Mouse (Mus musculus) adrenal gland, postnatal 10 days (tissue): ENCODE measurements around the gene Slc17a2. TPM values are rescaled to one million over a fixed set of nuclear protein-coding genes. Genes with fewer than 3 reads are reported as not detected.
"Not testable (repeated sequence)": the region's sequence is repeated elsewhere in the genome, so short reads cannot be mapped to it uniquely, and the experiment has no call there.

Source experiments
- DNase-seq: peaks from one replicate; pipeline ENCODE4 v3.0.0; 2021; ENCODE audit warnings: mixed read lengths
- long read RNA-seq, 2 experiments: library from polyadenylated mRNA; stranded (forward); transcript quantifications; one replicate each; pipeline ENCODE4 v2.0.0; 2021
- total RNA-seq, 2 experiments: library from RNA; stranded (reverse); gene quantifications; 2 replicates each; pipeline ENCODE4 v1.2.3; 2021

The Slc17a2 gene
- total RNA-seq = 10 to 100 TPM; 16.2 to 33.8 TPM
- long read RNA-seq, experiment 1, full-length matches to known transcripts = 5 of 43 reads
- long read RNA-seq, experiment 1, partial matches to known transcripts = 13 of 43 reads
- long read RNA-seq, experiment 1, other reads (novel, unspliced or antisense) = 25 of 43 reads
- long read RNA-seq, experiment 2 = 0 reads

DNA sequence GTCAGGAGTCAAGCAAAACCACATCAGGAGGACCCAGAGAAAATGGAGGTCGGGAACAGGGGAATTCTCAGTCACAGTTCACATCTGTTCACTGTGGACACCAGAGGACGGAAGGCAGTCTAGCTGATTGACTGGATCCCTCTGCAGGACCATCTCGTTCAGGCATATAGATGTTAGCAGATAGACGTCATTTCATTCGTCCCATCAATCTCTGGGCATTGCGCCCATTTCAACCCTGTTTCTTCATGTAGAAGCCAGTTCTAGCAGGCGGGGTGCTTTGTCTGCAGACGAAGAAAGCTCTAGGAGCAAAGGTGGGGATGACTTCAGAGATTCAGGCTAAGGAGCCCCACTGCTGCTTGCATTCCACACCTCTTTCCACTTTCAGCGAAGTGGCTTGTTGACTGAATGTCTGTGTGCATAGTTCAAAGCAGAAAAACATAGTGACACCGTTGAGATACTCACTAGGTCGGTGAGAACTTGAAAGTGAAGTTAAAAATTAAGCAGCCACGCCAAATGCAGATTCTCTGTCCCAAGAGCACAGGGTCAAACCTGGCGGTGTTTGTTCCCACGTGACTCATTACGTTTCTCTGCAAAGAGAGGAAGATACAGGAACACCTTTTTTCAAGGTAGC, at the start of gene Slc17a2:
Slc17a2 (plus strand) TSS at position 572 of the 631 bp plus-strand sequence.
- no peak for DNase-seq

DNA sequence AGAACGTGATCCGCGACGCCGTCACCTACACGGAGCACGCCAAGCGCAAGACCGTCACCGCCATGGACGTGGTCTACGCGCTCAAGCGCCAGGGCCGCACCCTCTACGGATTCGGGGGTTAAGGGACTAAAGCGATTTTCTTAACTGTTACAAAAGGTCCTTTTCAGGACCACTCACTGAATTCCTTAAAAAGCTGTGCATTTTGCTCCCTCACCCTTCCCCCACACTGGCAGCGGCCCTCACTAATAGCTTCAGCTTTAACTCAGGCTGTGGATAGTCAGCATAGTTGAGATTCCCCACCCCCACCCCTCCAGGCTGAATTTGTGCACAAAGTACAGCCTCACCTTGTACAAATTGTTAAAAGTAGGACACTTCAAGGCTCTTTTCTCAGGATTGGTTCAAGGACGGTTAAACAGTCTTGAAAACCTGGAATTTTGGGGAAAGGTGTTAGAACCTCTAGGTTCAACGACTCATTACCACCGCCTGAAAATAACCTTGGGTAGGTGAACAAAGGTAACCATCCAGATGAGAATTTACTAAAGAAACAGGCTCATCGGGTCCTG, 49.5 kb upstream of the Slc17a2 start:
- DNase-seq = no peak

DNA sequence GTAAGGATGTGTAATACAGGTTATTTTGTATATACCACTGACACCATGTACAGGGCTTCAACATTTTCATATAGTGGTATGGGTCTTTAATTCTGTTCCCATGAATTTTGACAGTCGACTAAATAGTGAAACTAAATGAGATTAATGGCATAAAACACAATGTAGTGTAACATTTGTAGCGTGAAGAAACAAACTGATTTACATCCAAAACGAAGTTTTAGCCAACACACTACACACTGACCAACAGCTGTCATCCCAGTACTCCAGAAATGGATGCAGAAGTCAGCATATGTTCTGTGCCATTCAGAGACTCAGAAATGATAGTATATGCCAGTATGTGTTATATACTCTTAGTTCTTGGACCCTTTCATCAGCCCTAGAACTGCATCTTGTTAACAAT, 48.9 kb upstream of the Slc17a2 start:
- no peak for DNase-seq

DNA sequence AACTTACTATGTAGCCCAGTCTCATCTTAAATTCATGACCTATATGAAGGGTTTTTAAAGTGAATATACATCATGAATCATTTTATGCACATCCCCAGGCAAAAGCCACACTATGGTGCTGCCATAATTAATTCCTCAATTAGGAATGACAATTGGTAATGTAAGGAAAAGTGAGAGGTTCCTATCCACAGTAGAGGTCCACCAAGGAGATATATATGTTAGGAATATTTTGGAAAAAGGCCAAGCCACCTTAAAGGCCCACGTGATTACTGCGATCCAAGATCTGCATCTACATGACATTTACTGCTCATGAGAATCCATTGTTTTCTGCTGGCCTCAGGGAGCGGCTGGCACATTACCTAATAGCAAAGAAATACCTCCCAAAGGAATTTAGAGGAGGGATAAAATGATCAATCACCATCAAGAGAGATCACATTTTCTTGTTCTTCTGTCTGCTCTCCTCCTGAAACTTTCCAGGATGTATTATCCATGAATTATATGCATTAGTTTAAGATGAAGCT, 47.5 kb upstream of the Slc17a2 start:
- DNase-seq = no peak

DNA sequence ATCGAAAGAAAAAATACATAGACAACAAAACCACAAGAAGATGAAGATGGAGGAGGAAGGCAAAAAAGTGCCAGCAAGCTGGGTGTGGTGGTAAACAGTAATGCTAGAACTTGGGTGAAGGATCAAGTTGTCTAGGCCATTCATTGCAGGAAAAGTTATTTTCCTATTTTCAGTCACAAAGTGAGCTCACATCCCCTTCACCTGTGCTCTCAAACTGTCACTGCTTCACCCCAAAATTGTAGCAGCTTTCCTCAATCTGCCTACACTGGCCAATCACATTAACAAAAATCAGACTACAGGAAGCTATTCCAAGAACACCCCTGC, 46.9 kb upstream of the Slc17a2 start:
- DNase-seq = no peak

DNA sequence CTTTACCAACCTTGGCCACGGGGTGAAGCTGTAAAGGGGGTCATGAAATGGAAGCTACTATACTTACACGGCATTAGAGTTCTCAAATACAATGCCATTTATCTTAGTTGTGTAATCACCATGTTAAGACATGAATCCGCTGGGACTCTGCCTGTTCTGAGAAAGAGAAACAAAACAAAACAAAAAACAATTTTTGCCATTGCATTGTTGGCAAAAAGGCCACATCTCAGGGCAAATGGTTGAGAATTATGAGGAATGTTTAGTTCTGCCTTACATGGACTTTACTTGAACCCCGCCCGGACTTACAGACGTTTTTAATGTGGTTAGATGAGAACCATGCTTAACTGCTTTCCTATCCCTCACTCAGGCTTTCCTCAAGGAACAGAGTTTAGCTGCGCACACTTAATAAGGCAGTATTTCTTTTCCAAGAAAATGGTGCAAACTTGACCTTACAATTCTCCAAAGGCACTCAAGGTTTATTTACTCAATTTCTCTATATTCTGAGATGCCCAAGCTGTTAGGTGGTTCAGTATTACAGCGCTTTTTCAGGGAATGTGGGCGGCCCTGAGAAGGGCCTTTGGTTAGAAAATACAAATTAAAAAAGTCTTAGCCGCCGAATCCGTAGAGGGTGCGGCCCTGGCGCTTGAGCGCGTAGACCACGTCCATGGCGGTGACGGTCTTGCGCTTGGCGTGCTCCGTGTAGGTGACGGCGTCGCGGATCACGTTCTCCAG, 46.4 kb upstream of the Slc17a2 start:
- no peak for DNase-seq

DNA sequence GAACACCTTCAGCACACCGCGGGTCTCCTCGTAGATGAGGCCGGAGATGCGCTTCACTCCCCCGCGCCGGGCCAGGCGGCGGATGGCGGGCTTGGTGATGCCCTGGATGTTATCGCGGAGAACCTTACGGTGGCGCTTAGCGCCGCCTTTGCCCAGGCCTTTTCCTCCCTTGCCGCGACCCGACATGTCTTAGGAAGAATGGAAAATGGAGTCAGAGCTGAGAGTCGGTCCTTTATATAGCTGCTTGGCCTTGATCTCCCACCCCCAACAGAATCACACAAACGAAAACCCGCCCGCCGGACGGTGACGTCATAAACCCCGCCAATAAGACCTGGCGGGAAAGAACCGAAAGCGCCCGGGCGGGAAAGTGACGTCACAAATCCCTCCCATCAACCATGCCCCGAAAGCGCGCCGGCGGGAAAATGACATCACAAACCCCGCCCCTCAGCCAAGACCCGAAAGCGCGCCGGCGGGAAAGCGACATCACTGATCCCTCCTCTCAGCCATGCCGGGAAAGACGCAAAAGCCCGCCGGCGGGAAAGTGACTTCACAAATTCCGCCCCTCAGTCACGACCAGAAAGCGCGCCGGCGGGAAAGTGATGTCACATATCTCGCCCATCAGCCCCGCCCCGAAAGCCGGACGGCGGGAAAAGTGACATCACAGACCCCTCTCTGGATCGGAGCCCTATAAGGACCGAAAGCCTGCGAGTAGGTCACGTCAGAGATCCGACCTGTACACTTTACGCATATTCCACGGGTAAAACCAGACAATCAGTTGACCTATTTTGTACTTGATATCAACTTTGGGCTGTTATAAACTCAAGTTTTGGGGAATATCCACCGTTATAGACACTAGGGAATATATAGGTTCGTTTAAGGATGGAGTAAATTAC, 45.6 kb upstream of the Slc17a2 start, which contains the start of gene Hist1h4a:
Hist1h4a (minus strand) TSS at position 259 of the 893 bp plus-strand sequence.
- peak; percentile 98 for DNase-seq

DNA sequence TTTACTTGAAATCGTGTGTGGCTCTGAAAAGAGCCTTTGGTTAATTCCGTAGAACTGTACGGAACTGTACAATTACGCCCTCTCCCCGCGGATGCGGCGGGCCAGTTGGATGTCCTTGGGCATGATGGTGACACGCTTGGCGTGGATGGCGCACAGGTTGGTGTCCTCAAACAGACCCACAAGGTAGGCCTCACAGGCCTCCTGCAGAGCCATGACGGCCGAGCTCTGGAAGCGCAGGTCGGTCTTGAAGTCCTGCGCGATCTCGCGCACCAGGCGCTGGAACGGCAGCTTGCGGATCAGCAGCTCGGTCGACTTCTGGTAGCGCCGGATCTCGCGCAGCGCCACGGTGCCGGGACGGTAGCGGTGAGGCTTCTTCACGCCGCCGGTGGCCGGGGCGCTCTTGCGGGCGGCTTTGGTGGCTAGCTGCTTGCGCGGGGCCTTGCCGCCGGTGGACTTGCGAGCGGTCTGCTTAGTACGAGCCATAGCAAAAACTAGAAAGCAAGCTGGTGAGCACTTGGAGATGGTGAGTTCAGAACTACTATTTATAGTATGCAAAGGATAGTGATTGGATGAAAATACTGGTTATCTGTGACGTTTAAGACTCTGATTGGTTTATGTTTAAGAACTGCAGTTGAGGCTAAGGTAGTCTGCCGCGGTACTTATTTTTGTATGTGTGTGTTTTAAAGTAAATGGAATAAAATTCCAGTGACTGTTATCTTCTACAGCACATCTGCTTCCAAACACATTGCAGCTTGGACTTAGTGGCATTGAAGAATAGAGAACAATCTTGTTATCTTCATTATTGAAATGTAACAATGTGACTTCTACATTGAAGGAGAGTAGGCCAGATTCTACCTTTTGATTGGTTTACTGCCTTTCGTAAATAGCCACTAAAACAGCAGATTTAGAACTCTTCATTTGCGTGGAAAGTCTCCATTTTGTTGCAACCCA, 44.6 kb upstream of the Slc17a2 start, which contains the start of gene Hist1h3a:
Hist1h3a (minus strand) TSS at position 516 of the 951 bp plus-strand sequence.
- peak; percentile 82 for DNase-seq

DNA sequence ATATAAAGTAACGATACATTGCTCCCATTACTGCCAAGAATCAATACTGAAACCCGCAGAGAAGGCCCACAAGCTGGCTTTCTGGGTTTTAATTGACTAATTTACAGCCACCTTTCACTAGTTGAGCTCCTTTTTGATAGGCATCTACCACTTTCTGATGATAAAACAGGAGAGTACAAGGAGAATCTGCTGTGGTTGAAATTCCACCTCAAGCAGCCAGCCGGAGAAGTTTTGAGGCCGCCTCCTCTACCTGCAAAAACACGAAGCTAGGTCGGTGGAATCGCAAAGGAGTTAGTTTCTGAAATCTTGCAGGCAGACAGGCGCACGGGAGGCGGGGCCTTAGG, 43.6 kb upstream of the Slc17a2 start:
- DNase-seq = no peak

DNA sequence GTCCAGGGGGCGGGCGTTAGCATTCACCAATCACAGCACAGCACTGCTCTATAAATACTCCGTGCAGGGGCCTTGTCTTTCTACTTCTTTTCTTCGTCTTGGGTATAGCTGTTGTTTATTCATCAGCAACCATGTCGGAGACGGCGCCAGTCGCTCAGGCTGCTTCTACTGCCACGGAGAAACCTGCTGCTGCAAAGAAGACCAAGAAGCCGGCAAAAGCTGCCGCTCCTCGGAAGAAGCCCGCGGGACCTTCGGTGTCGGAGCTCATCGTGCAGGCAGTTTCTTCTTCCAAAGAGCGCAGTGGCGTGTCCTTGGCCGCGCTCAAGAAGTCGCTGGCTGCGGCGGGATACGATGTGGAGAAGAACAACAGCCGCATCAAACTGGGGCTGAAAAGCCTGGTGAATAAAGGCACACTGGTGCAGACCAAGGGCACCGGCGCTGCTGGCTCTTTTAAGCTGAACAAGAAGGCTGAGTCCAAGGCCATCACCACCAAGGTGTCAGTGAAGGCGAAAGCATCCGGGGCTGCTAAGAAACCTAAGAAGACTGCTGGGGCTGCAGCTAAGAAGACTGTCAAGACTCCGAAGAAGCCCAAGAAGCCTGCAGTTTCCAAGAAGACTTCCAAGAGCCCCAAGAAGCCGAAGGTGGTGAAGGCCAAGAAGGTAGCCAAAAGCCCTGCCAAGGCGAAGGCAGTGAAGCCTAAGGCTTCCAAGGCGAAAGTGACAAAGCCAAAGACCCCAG, 43.0 kb upstream of the Slc17a2 start, which contains the start of gene Hist1h1a:
Hist1h1a (plus strand) TSS at position 81 of the 738 bp plus-strand sequence.
- DNase-seq = peak; percentile 88

DNA sequence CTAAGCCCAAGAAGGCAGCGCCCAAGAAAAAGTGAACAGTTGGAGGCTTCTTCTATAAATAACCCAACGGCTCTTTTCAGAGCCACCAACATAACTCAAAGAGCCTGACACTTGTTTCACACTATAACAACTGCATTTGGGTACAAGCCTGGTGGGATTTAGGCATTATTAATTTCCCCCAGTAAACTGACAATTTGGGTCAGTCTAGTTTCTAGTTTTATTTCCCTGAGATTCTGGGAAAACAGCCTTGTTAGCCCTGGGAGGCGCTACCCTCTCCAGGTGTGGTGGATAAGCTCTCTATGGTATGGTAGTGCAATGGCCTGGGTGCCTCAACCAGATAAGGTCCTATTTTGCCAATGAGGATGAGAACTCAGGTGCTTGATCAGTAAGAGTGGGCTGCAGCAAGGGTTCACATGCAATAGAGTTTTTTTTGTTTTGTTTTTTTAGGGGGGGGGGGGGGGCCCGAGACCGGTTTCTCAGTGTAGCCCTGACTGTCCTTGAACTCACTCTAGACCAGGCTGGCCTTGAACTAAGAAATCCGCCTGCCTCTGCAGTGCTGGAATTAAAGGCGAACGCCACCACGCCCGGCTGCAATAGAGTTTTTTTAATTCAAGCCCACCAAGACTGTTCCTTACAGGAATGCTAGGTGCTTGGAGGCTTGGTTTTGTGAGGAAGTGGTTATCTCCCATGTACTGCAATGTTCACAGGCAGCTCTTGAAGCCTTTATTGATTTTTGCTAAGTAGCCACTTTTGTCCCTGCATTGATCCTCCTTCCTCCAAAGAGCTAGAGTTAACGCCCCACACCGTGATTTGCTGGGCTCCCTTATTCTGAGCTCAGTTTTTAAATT, 42.2 kb upstream of the Slc17a2 start:
- no peak for DNase-seq

DNA sequence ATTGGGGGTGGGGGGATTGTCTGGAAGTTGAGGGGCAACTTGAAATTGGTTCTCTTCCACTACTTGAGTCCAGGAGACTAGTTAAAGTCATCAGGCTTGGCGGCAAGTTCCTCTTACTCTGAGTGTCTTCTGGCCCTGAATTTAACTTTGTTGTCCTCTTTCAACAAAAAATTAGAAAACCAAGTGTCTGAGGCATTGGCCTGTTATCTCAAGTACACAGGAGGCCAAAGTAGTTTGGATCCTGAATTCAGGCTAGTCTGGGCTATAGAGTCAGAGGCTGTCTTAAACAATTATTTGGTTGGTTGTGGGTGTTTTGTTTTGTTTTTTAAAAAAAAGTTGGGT, 41.6 kb upstream of the Slc17a2 start:
- DNase-seq = no peak

DNA sequence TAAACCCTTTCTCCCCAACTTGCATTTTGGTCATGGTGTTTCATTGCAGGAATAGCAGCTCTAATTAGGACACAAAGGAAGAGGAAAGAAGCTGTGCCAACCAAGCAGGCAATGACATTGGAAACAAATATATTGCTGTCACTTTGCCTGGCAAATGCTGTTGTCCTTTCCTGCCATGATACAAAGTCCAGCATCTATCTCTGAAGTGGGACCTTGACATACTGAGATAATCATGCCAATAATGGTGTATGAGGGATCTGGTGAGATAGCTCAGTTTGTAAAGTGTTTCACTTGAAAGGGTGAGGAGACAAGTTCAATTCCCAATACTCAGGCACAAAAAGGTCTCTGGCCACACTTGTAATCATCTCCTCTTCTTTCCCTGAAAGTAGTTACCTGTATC, 40.0 kb upstream of the Slc17a2 start:
- peak; percentile 27 for DNase-seq

DNA sequence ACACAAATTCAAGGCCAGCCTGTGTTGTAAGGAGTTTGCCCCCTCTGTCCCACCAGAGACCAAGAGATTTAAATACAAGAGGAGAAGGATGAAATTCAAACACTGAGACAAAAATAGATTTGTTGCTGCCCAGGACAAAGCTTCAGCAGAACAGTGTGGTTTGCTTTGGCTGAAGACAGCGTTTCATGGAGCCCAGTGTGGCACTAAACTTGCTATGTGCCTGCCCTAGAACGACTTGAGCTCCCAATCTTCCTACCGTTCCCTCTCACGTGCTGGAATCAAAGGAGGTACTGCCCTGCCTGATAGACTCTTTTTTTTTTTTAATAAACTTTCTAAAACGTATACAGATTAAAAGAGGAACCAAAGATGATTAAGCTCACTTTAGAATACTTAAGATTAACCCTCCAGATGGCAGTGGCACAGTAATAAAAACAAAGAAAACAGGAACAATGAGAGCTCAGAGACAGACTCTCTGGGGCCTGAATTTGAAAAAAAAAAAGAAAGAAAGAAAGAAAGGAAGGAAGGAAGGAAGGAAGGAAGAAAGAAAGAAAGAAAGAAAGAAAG, 37.9 kb upstream of the Slc17a2 start:
- no peak for DNase-seq

DNA sequence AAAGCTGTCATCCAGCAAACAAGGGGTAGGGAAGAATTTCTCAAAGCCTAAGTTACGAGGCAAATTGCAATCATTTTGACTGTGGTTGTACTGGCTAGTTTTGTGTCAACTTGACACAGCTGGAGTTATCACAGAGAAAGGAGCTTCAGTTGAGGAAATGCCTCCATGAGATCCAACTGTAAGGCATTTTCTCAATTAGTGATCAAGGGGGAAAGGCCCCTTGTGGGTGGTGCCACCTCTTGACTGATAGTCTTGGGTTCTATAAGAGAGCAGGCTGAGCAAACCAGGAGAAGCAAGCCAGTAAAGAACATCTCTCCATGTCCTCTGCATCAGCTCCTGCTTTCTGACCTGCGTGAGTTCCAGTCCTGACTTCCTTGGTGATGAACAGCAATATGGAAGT, 37.2 kb upstream of the Slc17a2 start, which contains the start of gene Trim38:
Trim38 (plus strand) TSS at position 301 of the 400 bp plus-strand sequence.
- not testable (repeated sequence) for DNase-seq

DNA sequence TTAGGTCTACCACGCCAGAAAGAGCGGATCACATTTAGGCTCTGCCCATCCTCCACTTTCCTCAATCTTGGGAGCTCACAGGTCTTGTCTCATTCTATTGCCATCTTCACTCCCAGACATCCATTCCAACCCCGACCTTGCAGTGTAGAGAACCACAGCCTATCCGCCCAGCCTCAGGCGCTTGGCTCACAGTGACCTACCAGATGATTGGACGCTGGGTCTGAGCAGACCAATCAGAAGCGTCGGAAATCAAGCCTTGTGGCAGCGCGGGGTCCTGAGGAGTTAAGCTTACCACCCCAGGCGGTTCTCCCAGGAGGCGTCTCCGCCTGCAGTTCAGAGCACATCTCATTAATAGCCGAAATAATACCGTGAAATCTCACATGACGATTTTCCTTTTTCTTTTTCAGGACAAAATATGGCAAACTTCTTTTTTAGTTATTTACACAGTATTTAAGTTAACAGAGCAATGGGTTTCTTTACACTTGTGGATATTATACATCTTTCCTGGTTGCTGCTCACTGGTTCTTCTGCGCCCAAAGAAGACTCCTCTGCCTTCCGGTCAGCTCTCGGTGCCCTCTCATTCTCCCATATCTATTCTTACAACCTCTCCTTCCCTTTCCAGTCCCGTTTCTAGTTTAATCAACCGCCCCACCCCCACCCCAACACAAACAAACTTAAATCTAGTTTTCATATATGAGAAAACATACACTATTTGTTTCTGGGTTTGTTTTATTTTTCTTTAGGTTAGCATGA, 34.1 kb upstream of the Slc17a2 start:
- DNase-seq = peak; percentile 66

DNA sequence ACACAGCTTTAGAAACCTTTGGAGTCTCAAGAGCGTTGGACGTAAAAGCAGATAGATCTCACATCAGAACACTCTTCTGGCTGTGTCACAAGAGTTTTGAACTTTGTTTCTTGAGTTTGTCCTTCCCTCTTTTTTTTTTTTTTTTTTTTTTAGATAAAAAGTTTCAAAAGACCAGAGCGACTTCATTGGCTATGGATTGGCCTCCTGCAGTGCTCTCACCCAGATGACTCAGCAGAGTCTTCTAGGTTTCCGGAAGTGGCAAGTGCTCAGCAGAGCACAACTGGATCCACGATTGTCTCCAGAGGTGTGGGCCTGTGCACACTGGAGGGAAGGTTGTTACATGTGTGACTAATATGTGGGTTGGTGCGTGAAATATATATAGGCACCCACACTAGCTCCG, 28.5 kb upstream of the Slc17a2 start:
- DNase-seq = no peak

DNA sequence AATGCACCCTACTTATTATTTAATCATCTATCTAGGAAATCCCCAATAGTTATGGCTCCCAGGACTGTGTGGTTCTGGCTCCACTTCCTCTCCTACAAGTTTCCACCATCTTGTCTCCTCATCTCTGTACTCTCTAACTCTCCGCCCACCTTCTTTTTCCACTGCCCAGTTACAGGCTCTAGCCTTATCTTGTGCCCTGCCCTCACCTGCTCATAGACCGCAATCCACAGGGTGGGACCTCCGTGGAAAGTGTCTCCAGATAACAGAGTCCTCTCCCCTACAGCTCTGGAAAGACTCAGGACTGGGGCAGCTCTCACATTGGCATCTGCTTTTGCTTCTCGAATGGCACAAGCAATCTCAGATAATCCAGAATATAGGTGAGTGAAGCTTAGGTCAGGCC, 27.8 kb upstream of the Slc17a2 start:
- no peak for DNase-seq
